Mouse (Mus musculus): Measurements from ENCODE around the gene Vmn1r49. TPM values are rescaled to one million over a fixed set of nuclear protein-coding genes. Genes with fewer than 3 reads are reported as not detected.
"Not testable (repeated sequence)": the region's sequence is repeated elsewhere in the genome, so short reads cannot be mapped to it uniquely, and the experiment has no call there.

Gene Vmn1r49
- polyA plus RNA-seq (2012; rRNA removed) (not detected in 2 replicates), polyA plus RNA-seq (2014; fragmentation: Nextera tagmentation; extraction: Ambion mirVana) (not detected in 2 replicates)

GRCm38 (mm10) chr6:90078406-90078805, at the start of gene Vmn1r49:
TSS of gene Vmn1r49 (minus strand) at chr6:90078506.
- Histone ChIP-seq H3K4me3 (ENCODE audit: insufficient read depth in 1 of 2, low read depth in 2 of 2, low read length in 2 of 2) (no peak within 1 kb of the TSS), H3K9ac (replicated peaks) (no peak within 1 kb of the TSS), H3K4me1 (replicated peaks; ENCODE audit: control insufficient read depth in 2 of 2, insufficient read depth in 2 of 2, low read length in 1 of 2) (no peaks in the 10 kb centered on the region), H3K36me3 (replicated peaks; ENCODE audit: control insufficient read depth, insufficient read depth, low read depth) (no peaks in the 10 kb centered on the region), H3K9me3 (ENCODE audit: control insufficient read depth, low read length) (no peaks in the 10 kb centered on the region), H3K27me3 (ENCODE audit: control insufficient read depth, insufficient read depth, low read length) (no peaks in the 10 kb centered on the region), H3K4me2 (ENCODE audit: low read depth) (no peak within 1 kb of the TSS), H3K27ac (no peak within 1 kb of the TSS)
- TF ChIP-seq EP300 (IDR thresholded peaks at IDR 0.05; ENCODE audit: low read depth), result no peak
- TF ChIP-seq CTCF (IDR thresholded peaks at IDR 0.05; ENCODE audit: low read depth), result no peak
- WGBS (ENCODE audit: insufficient replicate concordance), result 53% methylated on average over 4 of the region's 4 CpGs
- DNase-seq (ENCODE audit: low read depth in 3 of 3, low spot score in 3 of 3) (no peak), ATAC-seq (ENCODE audit: insufficient read depth) (no peak)

- H3K4me1 ChIP-seq (replicated peaks; ENCODE audit: control insufficient read depth in 2 of 2, insufficient read depth in 2 of 2, low read length in 1 of 2); H3K9ac ChIP-seq (replicated peaks); H3K27me3 ChIP-seq (ENCODE audit: control insufficient read depth, insufficient read depth, low read length); H3K4me3 ChIP-seq (ENCODE audit: insufficient read depth in 1 of 2, low read depth in 2 of 2, low read length in 2 of 2); DNase-seq (ENCODE audit: low read depth in 3 of 3, low spot score in 3 of 3); H3K27ac ChIP-seq; H3K9me3 ChIP-seq (ENCODE audit: control insufficient read depth, low read length); H3K4me2 ChIP-seq (ENCODE audit: low read depth); ATAC-seq (ENCODE audit: insufficient read depth); H3K36me3 ChIP-seq (replicated peaks; ENCODE audit: control insufficient read depth, insufficient read depth, low read depth): not testable (repeated sequence)
- 51% methylated on average over 1 of the region's 1 CpGs for WGBS (ENCODE audit: insufficient replicate concordance)
These were observed 44.0 kb upstream of the Vmn1r49 start, which contains the start of gene Vmn1r51 for GRCm38 (mm10) chr6:90122296-90122695. TSS of gene Vmn1r51 (plus strand) at chr6:90122596.

- H3K4me1 ChIP-seq (replicated peaks; ENCODE audit: control insufficient read depth in 2 of 2, insufficient read depth in 2 of 2, low read length in 1 of 2), result no peaks in the 10 kb centered on the region
- H3K27ac ChIP-seq, result no peak within 1 kb of the TSS
- no peaks in the 10 kb centered on the region for H3K9me3 ChIP-seq (ENCODE audit: control insufficient read depth, low read length)
- H3K36me3 ChIP-seq (replicated peaks; ENCODE audit: control insufficient read depth, insufficient read depth, low read depth), result no peaks in the 10 kb centered on the region
- H3K4me3 ChIP-seq (ENCODE audit: insufficient read depth in 1 of 2, low read depth in 2 of 2, low read length in 2 of 2), result no peak within 1 kb of the TSS
- no peak for DNase-seq (ENCODE audit: low read depth in 3 of 3, low spot score in 3 of 3)
- TF ChIP-seq CTCF (IDR thresholded peaks at IDR 0.05; ENCODE audit: low read depth) (no peak), EP300 (IDR thresholded peaks at IDR 0.05; ENCODE audit: low read depth) (no peak)
- no peak within 1 kb of the TSS for H3K9ac ChIP-seq (replicated peaks)
- no peak for ATAC-seq (ENCODE audit: insufficient read depth)
- no peak within 1 kb of the TSS for H3K4me2 ChIP-seq (ENCODE audit: low read depth)
- 33% methylated on average over 2 of the region's 2 CpGs for WGBS (ENCODE audit: insufficient replicate concordance)
- no peaks in the 10 kb centered on the region for H3K27me3 ChIP-seq (ENCODE audit: control insufficient read depth, insufficient read depth, low read length)
These were observed 22.8 kb upstream of the Vmn1r49 start, which contains the start of gene Vmn1r50 for GRCm38 (mm10) chr6:90101130-90101529. TSS of gene Vmn1r50 (plus strand) at chr6:90101430.

GRCm38 (mm10) chr6:90100566-90100965, 22.3 kb upstream of the Vmn1r49 start:
- DNase-seq (ENCODE audit: low read depth in 3 of 3, low spot score in 3 of 3) (no peak), ATAC-seq (ENCODE audit: insufficient read depth) (no peak)
- Histone ChIP-seq H3K27ac (no peak overlapping the region), H3K9me3 (ENCODE audit: control insufficient read depth, low read length) (no peaks in the 10 kb centered on the region), H3K4me1 (replicated peaks; ENCODE audit: control insufficient read depth in 2 of 2, insufficient read depth in 2 of 2, low read length in 1 of 2) (no peaks in the 10 kb centered on the region), H3K4me3 (ENCODE audit: insufficient read depth in 1 of 2, low read depth in 2 of 2, low read length in 2 of 2) (no peak overlapping the region), H3K36me3 (replicated peaks; ENCODE audit: control insufficient read depth, insufficient read depth, low read depth) (no peaks in the 10 kb centered on the region), H3K4me2 (ENCODE audit: low read depth) (no peak overlapping the region), H3K9ac (replicated peaks) (no peak overlapping the region), H3K27me3 (ENCODE audit: control insufficient read depth, insufficient read depth, low read length) (no peaks in the 10 kb centered on the region)
- WGBS (ENCODE audit: insufficient replicate concordance), result 68% methylated on average over 2 of the region's 2 CpGs
- TF ChIP-seq EP300 (IDR thresholded peaks at IDR 0.05; ENCODE audit: low read depth), result no peak
- TF ChIP-seq CTCF (IDR thresholded peaks at IDR 0.05; ENCODE audit: low read depth), result no peak

- H3K4me2 ChIP-seq (ENCODE audit: low read depth); H3K27ac ChIP-seq; H3K4me3 ChIP-seq (ENCODE audit: insufficient read depth in 1 of 2, low read depth in 2 of 2, low read length in 2 of 2); H3K4me1 ChIP-seq (replicated peaks; ENCODE audit: control insufficient read depth in 2 of 2, insufficient read depth in 2 of 2, low read length in 1 of 2); H3K27me3 ChIP-seq (ENCODE audit: control insufficient read depth, insufficient read depth, low read length); H3K9me3 ChIP-seq (ENCODE audit: control insufficient read depth, low read length); ATAC-seq (ENCODE audit: insufficient read depth); DNase-seq (ENCODE audit: low read depth in 3 of 3, low spot score in 3 of 3); H3K9ac ChIP-seq (replicated peaks); H3K36me3 ChIP-seq (replicated peaks; ENCODE audit: control insufficient read depth, insufficient read depth, low read depth): not testable (repeated sequence)
- WGBS (ENCODE audit: insufficient replicate concordance), result no CpG with 5 or more reads among the region's 2 CpGs
These were observed 41.6 kb downstream of the Vmn1r49 start, which contains the start of gene Vmn1r48 for GRCm38 (mm10) chr6:90036741-90037140. TSS of gene Vmn1r48 (minus strand) at chr6:90036841.

Other genes starting within 250 kb of the Vmn1r49 start
- gene Vmn1r42, start 202.1 kb downstream of the Vmn1r49 start, polyA plus RNA-seq (2012; rRNA removed), result not detected in 2 replicates
- not detected in 2 replicates for gene Vmn1r42, start 202.1 kb downstream of the Vmn1r49 start, polyA plus RNA-seq (2014; fragmentation: Nextera tagmentation; extraction: Ambion mirVana)
- not detected in 2 replicates for gene Vmn1r43, start 202.1 kb downstream of the Vmn1r49 start, polyA plus RNA-seq (2012; rRNA removed)
- not detected in 2 replicates for gene Vmn1r43, start 202.1 kb downstream of the Vmn1r49 start, polyA plus RNA-seq (2014; fragmentation: Nextera tagmentation; extraction: Ambion mirVana)
- not detected in 2 replicates for gene Vmn1r44, start 194.8 kb downstream of the Vmn1r49 start, polyA plus RNA-seq (2012; rRNA removed)
- not detected in 2 replicates for gene Vmn1r44, start 194.8 kb downstream of the Vmn1r49 start, polyA plus RNA-seq (2014; fragmentation: Nextera tagmentation; extraction: Ambion mirVana)
- not detected in 2 replicates for gene Vmn1r45, start 137.9 kb downstream of the Vmn1r49 start, polyA plus RNA-seq (2012; rRNA removed)
- not detected in 2 replicates for gene Vmn1r45, start 137.9 kb downstream of the Vmn1r49 start, polyA plus RNA-seq (2014; fragmentation: Nextera tagmentation; extraction: Ambion mirVana)
- gene Vmn1r46, start 109.2 kb downstream of the Vmn1r49 start, polyA plus RNA-seq (2012; rRNA removed), result not detected in 2 replicates
- not detected in 2 replicates for gene Vmn1r46, start 109.2 kb downstream of the Vmn1r49 start, polyA plus RNA-seq (2014; fragmentation: Nextera tagmentation; extraction: Ambion mirVana)
- not detected in 2 replicates for gene Vmn1r47, start 62.4 kb downstream of the Vmn1r49 start, polyA plus RNA-seq (2012; rRNA removed)
- gene Vmn1r47, start 62.4 kb downstream of the Vmn1r49 start, polyA plus RNA-seq (2014; fragmentation: Nextera tagmentation; extraction: Ambion mirVana), result not detected in 2 replicates
- gene Vmn1r48, start 41.7 kb downstream of the Vmn1r49 start, polyA plus RNA-seq (2012; rRNA removed), result not detected in 2 replicates
- gene Vmn1r48, start 41.7 kb downstream of the Vmn1r49 start, polyA plus RNA-seq (2014; fragmentation: Nextera tagmentation; extraction: Ambion mirVana), result not detected in 2 replicates
- gene Vmn1r50, start 22.9 kb upstream of the Vmn1r49 start, polyA plus RNA-seq (2012; rRNA removed), result not detected in 2 replicates
- not detected in 2 replicates for gene Vmn1r50, start 22.9 kb upstream of the Vmn1r49 start, polyA plus RNA-seq (2014; fragmentation: Nextera tagmentation; extraction: Ambion mirVana)
- not detected in 2 replicates for gene Vmn1r51, start 44.1 kb upstream of the Vmn1r49 start, polyA plus RNA-seq (2012; rRNA removed)
- gene Vmn1r51, start 44.1 kb upstream of the Vmn1r49 start, polyA plus RNA-seq (2014; fragmentation: Nextera tagmentation; extraction: Ambion mirVana), result not detected in 2 replicates
- gene Vmn1r52, start 96.3 kb upstream of the Vmn1r49 start, polyA plus RNA-seq (2012; rRNA removed), result not detected in 2 replicates
- not detected in 2 replicates for gene Vmn1r52, start 96.3 kb upstream of the Vmn1r49 start, polyA plus RNA-seq (2014; fragmentation: Nextera tagmentation; extraction: Ambion mirVana)
- not detected in 2 replicates for gene V1ra8, start 124.3 kb upstream of the Vmn1r49 start, polyA plus RNA-seq (2012; rRNA removed)
- not detected in 2 replicates for gene V1ra8, start 124.3 kb upstream of the Vmn1r49 start, polyA plus RNA-seq (2014; fragmentation: Nextera tagmentation; extraction: Ambion mirVana)
- gene Vmn1r53, start 145.9 kb upstream of the Vmn1r49 start, polyA plus RNA-seq (2012; rRNA removed), result not detected in 2 replicates
- gene Vmn1r53, start 145.9 kb upstream of the Vmn1r49 start, polyA plus RNA-seq (2014; fragmentation: Nextera tagmentation; extraction: Ambion mirVana), result not detected in 2 replicates
- gene Vmn1r54, start 167.8 kb upstream of the Vmn1r49 start, polyA plus RNA-seq (2012; rRNA removed), result not detected in 2 replicates
- not detected in 2 replicates for gene Vmn1r54, start 167.8 kb upstream of the Vmn1r49 start, polyA plus RNA-seq (2014; fragmentation: Nextera tagmentation; extraction: Ambion mirVana)
- not detected in 2 replicates for gene BC048671, start 222.7 kb upstream of the Vmn1r49 start, polyA plus RNA-seq (2012; rRNA removed)
- not detected in 2 replicates for gene BC048671, start 222.7 kb upstream of the Vmn1r49 start, polyA plus RNA-seq (2014; fragmentation: Nextera tagmentation; extraction: Ambion mirVana)
- 9.0 and 9.1 TPM in 2 replicates for gene Chst13, start 246.7 kb upstream of the Vmn1r49 start, polyA plus RNA-seq (2012; rRNA removed)
- gene Chst13, start 246.7 kb upstream of the Vmn1r49 start, polyA plus RNA-seq (2014; fragmentation: Nextera tagmentation; extraction: Ambion mirVana), result 14.3 and 14.6 TPM in 2 replicates